ENCODE assay signal across 8 mouse cellular contexts in the genomic region with DNA sequence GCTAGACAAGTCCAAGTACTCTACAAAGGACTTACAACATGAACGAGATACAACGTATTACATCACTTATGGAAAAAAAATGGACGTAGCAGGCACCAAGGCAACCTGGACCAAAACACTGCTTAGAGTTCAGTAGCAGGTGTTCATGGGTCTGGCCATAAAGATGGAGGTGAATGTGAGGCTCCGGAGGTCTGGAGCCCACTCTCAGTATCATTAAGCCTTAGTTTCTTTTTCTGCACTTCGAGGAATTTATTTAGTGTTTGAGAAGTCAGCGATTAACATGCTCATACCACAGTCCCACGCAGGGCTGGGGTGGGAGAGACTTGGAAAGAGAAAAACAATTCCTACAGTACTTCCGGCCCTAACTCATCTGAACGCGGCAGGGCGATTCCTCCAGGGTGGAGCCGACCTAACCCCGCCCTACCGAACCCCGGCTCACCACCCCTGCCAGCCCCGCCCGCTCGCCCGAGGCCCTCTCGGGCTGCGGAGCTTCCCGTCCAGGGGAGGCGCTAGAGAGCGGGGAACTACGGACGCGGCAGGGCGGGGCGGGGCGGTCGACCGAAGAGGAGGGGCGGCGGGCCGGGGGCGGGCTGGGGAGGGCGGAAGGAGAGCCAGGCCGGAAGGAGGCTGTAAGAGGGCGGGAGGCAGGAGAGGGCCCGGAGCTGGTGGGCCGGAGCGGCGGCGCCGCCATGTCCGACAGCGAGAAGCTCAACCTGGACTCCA. TPM values are rescaled to one million over a fixed set of nuclear protein-coding genes. Genes with fewer than 3 reads are reported as not detected.
DNase-seq lines count a peak whose midpoint lies in the region; ATAC-seq and TF ChIP-seq lines count a peak whose summit lies in the region.

Gene Ppp1ca (plus strand): TSS at position 538 of the 723 bp plus-strand sequence.

- 0 out of 2 replicates have a peak, but pooled peaks cover 3% of the 10 kb centered on the region for H3K27me3 ChIP-seq in heart, embryonic 10.5 days (ENCODE audit: insufficient read depth, poor library complexity, severe bottlenecking)
- no peaks in the 10 kb centered on the region for H3K27me3 ChIP-seq in kidney, embryonic 15.5 days
- no peaks in the 10 kb centered on the region for H3K27me3 ChIP-seq in liver, adult 2 months (ENCODE audit: control insufficient read depth, insufficient read depth, low read length)
- H3K27me3 ChIP-seq in myocyte (ENCODE audit: control insufficient read depth, insufficient read depth, insufficient read length): no peaks in the 10 kb centered on the region
- H3K27me3 ChIP-seq in splenic B cell, adult 2 months (ENCODE audit: control insufficient read depth, insufficient read depth, low read length, poor library complexity, severe bottlenecking): no peaks in the 10 kb centered on the region

- peak; percentile 97 for DNase-seq in B cell, adult 2 months
- peak; percentile 97 for DNase-seq in brain, adult 2 months (ENCODE audit: low read depth, low spot score)
- DNase-seq in heart, embryonic 10.5 days (ENCODE audit: low spot score): peak; percentile 98
- DNase-seq in liver, adult 2 months (ENCODE audit: extremely low read depth, low read depth, low spot score): peak; percentile 72
- peak; percentile 97 for DNase-seq in splenic B cell, adult 2 months (ENCODE audit: low read depth, low spot score)

- TF ChIP-seq CTCF in liver, adult 2 months (IDR thresholded peaks at IDR 0.05; ENCODE audit: low read depth, low read length): peak; percentile 72

- 6% methylated on average over 45 of the region's 47 CpGs for whole genome bisulfite sequencing in heart, embryonic 10.5 days
- WGBS in kidney, embryonic 15.5 days: 3% methylated on average over 41 of the region's 47 CpGs
- WGBS in liver, adult 2 months: 7% methylated on average over 35 of the region's 47 CpGs

- peaks cover 36% of the 10 kb centered on the region for H3K36me3 ChIP-seq in heart, embryonic 10.5 days
- peaks cover 35% of the 10 kb centered on the region for H3K36me3 ChIP-seq in kidney, embryonic 15.5 days
- peaks cover 6% of the 10 kb centered on the region; the same call in 1 of the 2 replicates for H3K36me3 ChIP-seq in liver, adult 2 months (ENCODE audit: control insufficient read depth, insufficient read depth, low read length)
- peaks cover 18% of the 10 kb centered on the region for H3K36me3 ChIP-seq in myocyte (ENCODE audit: control insufficient read depth, insufficient read depth)
- H3K36me3 ChIP-seq in splenic B cell, adult 2 months (ENCODE audit: control insufficient read depth, insufficient read depth, low read length, poor library complexity, severe bottlenecking): peaks cover 33% of the 10 kb centered on the region

- peak within 1 kb of the TSS; percentile 99 for H3K27ac ChIP-seq in heart, embryonic 10.5 days
- H3K27ac ChIP-seq in kidney, embryonic 15.5 days: peak within 1 kb of the TSS; percentile 98
- peak within 1 kb of the TSS; percentile 73 for H3K27ac ChIP-seq in liver, adult 2 months (replicated peaks; ENCODE audit: insufficient read depth, low read depth, low read length)

- no peaks in the 10 kb centered on the region for H3K9me3 ChIP-seq in heart, embryonic 10.5 days
- no peaks in the 10 kb centered on the region for H3K9me3 ChIP-seq in kidney, embryonic 15.5 days (replicated peaks)

- H3K79me2 ChIP-seq in liver, adult 2 months (ENCODE audit: control insufficient read depth, insufficient read depth, low read length): peaks cover 14% of the 10 kb centered on the region
- H3K79me2 ChIP-seq in myocyte (ENCODE audit: control insufficient read depth, insufficient read depth): peaks cover 18% of the 10 kb centered on the region

- peak within 1 kb of the TSS; percentile 83 for H3K4me3 ChIP-seq in heart, embryonic 10.5 days
- H3K4me3 ChIP-seq in kidney, embryonic 15.5 days (replicated peaks): peak within 1 kb of the TSS; percentile 87
- peak within 1 kb of the TSS; percentile 96 for H3K4me3 ChIP-seq in liver, adult 2 months (ENCODE audit: insufficient read depth, low read depth, low read length)
- peak within 1 kb of the TSS; percentile 94 for H3K4me3 ChIP-seq in myocyte

- H3K9ac ChIP-seq in kidney, embryonic 15.5 days: peak within 1 kb of the TSS; percentile 99
- H3K9ac ChIP-seq in liver, adult 2 months (ENCODE audit: low read depth, low read length): peak within 1 kb of the TSS; percentile 96

- peak; percentile 90 for TF ChIP-seq POLR2A in liver, adult 2 months (IDR thresholded peaks at IDR 0.05; ENCODE audit: extremely low read depth, insufficient read depth, low read length)
- peak; percentile 90 for TF ChIP-seq POLR2A in myocyte (IDR thresholded peaks at IDR 0.05; ENCODE audit: insufficient read length, low read depth)

- H3ac ChIP-seq in myocyte (ENCODE audit: control insufficient read depth, insufficient read length): peak within 1 kb of the TSS; percentile 73

- H3K4me1 ChIP-seq in heart, embryonic 10.5 days: peaks cover 54% of the 10 kb centered on the region
- H3K4me1 ChIP-seq in kidney, embryonic 15.5 days: peaks cover 57% of the 10 kb centered on the region
- peaks cover 30% of the 10 kb centered on the region for H3K4me1 ChIP-seq in liver, adult 2 months (ENCODE audit: control insufficient read depth, insufficient read depth, low read length)

- peak within 1 kb of the TSS; percentile 77 for H3K4me2 ChIP-seq in kidney, embryonic 15.5 days
- H3K4me2 ChIP-seq in myocyte (ENCODE audit: low read depth): peak within 1 kb of the TSS; percentile 99

- ATAC-seq in erythroblast, adult 5-6 weeks (replicated peaks; ENCODE audit: low FRiP score, poor library complexity, severe bottlenecking): peak; percentile 90
- ATAC-seq in kidney, embryonic 15.5 days (replicated peaks; ENCODE audit: low FRiP score): peak; percentile 94

TF ChIP-seq in myocyte, 11 proteins besides CTCF, POLR2A, EP300 and RAD21:
- TF ChIP-seq CEBPB (IDR thresholded peaks at IDR 0.05; ENCODE audit: insufficient read depth, poor library complexity, severe bottlenecking) (no peak), MYOD1 (IDR thresholded peaks at IDR 0.05; ENCODE audit: control insufficient read depth in 1 of 3, insufficient read length in 2 of 3, low read depth in 2 of 3) (peak in 1 of 3 experiments; percentile 7), MYOG (IDR thresholded peaks at IDR 0.05; ENCODE audit: control insufficient read depth in 1 of 3, insufficient read depth in 1 of 3, insufficient read length in 2 of 3, low read depth in 2 of 3) (no peak), MAX (IDR thresholded peaks at IDR 0.05; ENCODE audit: low read depth) (no peak), POLR2AphosphoS2 (IDR thresholded peaks at IDR 0.05; ENCODE audit: insufficient read length, low read depth) (peak; percentile 91), E2F4 (IDR thresholded peaks at IDR 0.05; ENCODE audit: insufficient read depth) (no peak), REST (IDR thresholded peaks at IDR 0.05; ENCODE audit: insufficient read depth, insufficient read length) (no peak), USF1 (IDR thresholded peaks at IDR 0.05; ENCODE audit: low read depth) (no peak)

RNA-seq across cellular contexts. Expression of gene Ppp1ca, which starts in this region (rescaled TPM):
- total RNA-seq in erythroblast, adult 5-6 weeks (2015; ENCODE audit: low replicate concordance): 100 and 139 TPM in 2 replicates
- total RNA-seq in erythroblast, adult 5-6 weeks (2017; ENCODE audit: low replicate concordance): 131 and 151 TPM in 2 replicates
- 876 and 946 TPM in 2 replicates for polyA plus RNA-seq in heart, embryonic 10.5 days (2016; fragmentation: Nextera tagmentation; extraction: Ambion mirVana)
- 953 and 971 TPM in 2 replicates for polyA plus RNA-seq in kidney, embryonic 15.5 days (2015; fragmentation: Nextera tagmentation; extraction: Ambion mirVana)
- 170 TPM in 2 replicates for total RNA-seq in liver, adult 2 months (2014; rRNA removed)
- polyA plus RNA-seq in liver, adult 2 months (2012; rRNA removed): 399 and 571 TPM in 2 replicates
- 702 TPM for polyA plus RNA-seq in myocyte (2012; fragmentation: generic; extraction: Trizol)

Comparison
In these comparisons a context has a peak if more than half of its experiments do, and no peak if none do; other contexts are left out.
1. Peak in every context shown above with its lines: DNase-seq, ATAC-seq, H3K4me3 ChIP-seq and H3K27ac ChIP-seq.